Mouse (Mus musculus) lung, adult 2 months (tissue): ENCODE data around the gene Dnah6.

Experiments
- CTCF ChIP-seq: fragments of 200-500 bp; IDR thresholded peaks from 2 replicates; pipeline ENCODE4 v1.5.1; 2011; ENCODE audit warnings: mild to moderate bottlenecking, low read length, control low read depth; ENCODE audit not compliant: insufficient read depth
- POLR2A ChIP-seq: fragments of 200-500 bp; IDR thresholded peaks from 2 replicates; pipeline ENCODE4 v1.6.1; 2011; ENCODE audit warnings: low read depth, mild to moderate bottlenecking, control low read depth, low read length, borderline replicate concordance; ENCODE audit errors: extremely low read depth

- TF ChIP-seq CTCF (no peak), POLR2A (no peak)
Observed at GRCm38 (mm10) chr6:73228881-73229280, 7.4 kb upstream of the Dnah6 start.
